In the genomic region with DNA sequence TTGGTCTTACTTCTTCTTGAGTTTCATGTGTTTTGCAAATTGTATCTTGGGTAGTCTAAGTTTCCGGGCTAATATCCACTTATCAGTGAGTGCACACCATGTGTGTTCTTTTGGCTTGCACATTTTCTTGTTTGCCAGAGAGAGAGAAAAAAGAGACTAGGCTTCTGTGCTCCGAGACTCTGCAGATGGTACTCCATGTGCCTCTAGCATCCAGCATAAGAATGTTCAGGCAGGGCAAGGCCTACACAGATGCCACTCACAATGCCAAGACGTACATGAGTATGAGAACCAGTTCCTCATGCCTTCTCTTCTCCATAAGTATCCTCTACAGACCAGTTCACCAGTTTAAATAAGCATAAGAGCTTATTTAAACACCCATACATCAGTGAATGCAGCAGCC, we compare ENCODE assay signal across 29 mouse cellular contexts. TPM values are rescaled to one million over a fixed set of nuclear protein-coding genes. Genes with fewer than 3 reads are reported as not detected.
DNase-seq lines count a peak whose midpoint lies in the region; ATAC-seq and TF ChIP-seq lines count a peak whose summit lies in the region.
"Had no signal": no experiment of that assay in that cellular context is flagged by ENCODE, and none has a peak within 500 bp of the region (broad histone marks: within the 10 kb centered on the region; RNA-seq: fewer than 3 reads in every experiment).

No protein-coding gene starts in this region.

- no peak for TF ChIP-seq CTCF in forebrain, postnatal 0 days (IDR thresholded peaks at IDR 0.05; ENCODE audit: low read depth)

- WGBS in forebrain, embryonic 13.5 days = 87% methylated on average over 3 of the region's 3 CpGs
- WGBS in forebrain, embryonic 11.5 days = 93% methylated on average over 3 of the region's 3 CpGs
- WGBS in forebrain, postnatal 0 days = 63% methylated on average over 3 of the region's 3 CpGs
- WGBS in intestine, embryonic 15.5 days = 84% methylated on average over 3 of the region's 3 CpGs

- H3K4me2 ChIP-seq in forebrain, embryonic 13.5 days = no peak overlapping the region
- no peak overlapping the region for H3K4me2 ChIP-seq in forebrain, embryonic 11.5 days (ENCODE audit: low read depth, low read length, severe bottlenecking)
- no peak overlapping the region for H3K4me2 ChIP-seq in forebrain, postnatal 0 days (ENCODE audit: low read depth)
- H3K4me2 ChIP-seq in intestine, embryonic 15.5 days (replicated peaks) = no peak overlapping the region
- H3K4me2 ChIP-seq: embryonic facial prominence, embryonic 12.5 days; embryonic facial prominence, embryonic 15.5 days; heart, embryonic 13.5 days; hindbrain, embryonic 14.5 days had no signal

- no peak overlapping the region for H3K9ac ChIP-seq in forebrain, embryonic 13.5 days
- no peak overlapping the region for H3K9ac ChIP-seq in forebrain, embryonic 11.5 days (ENCODE audit: low read length)
- H3K9ac ChIP-seq in forebrain, postnatal 0 days = no peak overlapping the region
- H3K9ac ChIP-seq in intestine, embryonic 15.5 days = no peak overlapping the region
- H3K9ac ChIP-seq: embryonic facial prominence, embryonic 12.5 days; embryonic facial prominence, embryonic 15.5 days; heart, embryonic 13.5 days; hindbrain, embryonic 14.5 days had no signal

- H3K4me3 ChIP-seq in forebrain, embryonic 13.5 days = no peak overlapping the region
- no peak overlapping the region for H3K4me3 ChIP-seq in forebrain, embryonic 11.5 days (ENCODE audit: low read depth, low read length)
- H3K4me3 ChIP-seq in forebrain, postnatal 0 days (ENCODE audit: low read depth, low read length) = no peak overlapping the region
- no peak overlapping the region for H3K4me3 ChIP-seq in intestine, embryonic 15.5 days (replicated peaks)
- H3K4me3 ChIP-seq: embryonic facial prominence, embryonic 12.5 days; embryonic facial prominence, embryonic 15.5 days; heart, adult 2 months; heart, embryonic 10.5 days; heart, embryonic 13.5 days had no signal

- no peaks in the 10 kb centered on the region for H3K9me3 ChIP-seq in forebrain, embryonic 13.5 days (replicated peaks)
- H3K9me3 ChIP-seq in forebrain, embryonic 11.5 days (ENCODE audit: control insufficient read depth, low read length) = no peaks in the 10 kb centered on the region
- H3K9me3 ChIP-seq in forebrain, postnatal 0 days (ENCODE audit: low read length) = no peaks in the 10 kb centered on the region
- no peaks in the 10 kb centered on the region for H3K9me3 ChIP-seq in intestine, embryonic 15.5 days
- H3K9me3 ChIP-seq: embryonic facial prominence, embryonic 12.5 days; embryonic facial prominence, embryonic 15.5 days; heart, embryonic 10.5 days; heart, embryonic 13.5 days had no signal

- ATAC-seq in forebrain, embryonic 13.5 days = peak; percentile 71; the same call in 1 of the 2 replicates
- no peak for ATAC-seq in forebrain, embryonic 11.5 days (replicated peaks; ENCODE audit: low FRiP score)
- peak; percentile 76 for ATAC-seq in forebrain, postnatal 0 days
- no peak for ATAC-seq in intestine, embryonic 15.5 days
- ATAC-seq: activated CD4-positive, CD25-positive, alpha-beta regulatory T cell, adult 4 months; hindbrain, postnatal 0 days; inflammation-experienced regulatory T-cells, adult 6 months had no signal

- H3K4me1 ChIP-seq in forebrain, embryonic 13.5 days = peaks cover 16% of the 10 kb centered on the region
- no peaks in the 10 kb centered on the region for H3K4me1 ChIP-seq in forebrain, embryonic 11.5 days (replicated peaks; ENCODE audit: control insufficient read depth, insufficient read depth, low read length)
- no peaks in the 10 kb centered on the region for H3K4me1 ChIP-seq in forebrain, postnatal 0 days (ENCODE audit: insufficient read depth)
- H3K4me1 ChIP-seq in intestine, embryonic 15.5 days (replicated peaks) = no peaks in the 10 kb centered on the region
- H3K4me1 ChIP-seq: embryonic facial prominence, embryonic 12.5 days; embryonic facial prominence, embryonic 15.5 days; heart, embryonic 13.5 days had no signal

- H3K27me3 ChIP-seq in forebrain, embryonic 13.5 days = no peaks in the 10 kb centered on the region
- H3K27me3 ChIP-seq in forebrain, embryonic 11.5 days (ENCODE audit: control insufficient read depth, insufficient read depth, low read length) = no peaks in the 10 kb centered on the region
- no peaks in the 10 kb centered on the region for H3K27me3 ChIP-seq in forebrain, postnatal 0 days (ENCODE audit: insufficient read depth, low read length)
- H3K27me3 ChIP-seq in intestine, embryonic 15.5 days (replicated peaks) = no peaks in the 10 kb centered on the region
- H3K27me3 ChIP-seq: embryonic facial prominence, embryonic 12.5 days; embryonic facial prominence, embryonic 15.5 days; heart, embryonic 13.5 days had no signal

- no peak overlapping the region for H3K27ac ChIP-seq in forebrain, embryonic 13.5 days
- no peak overlapping the region for H3K27ac ChIP-seq in forebrain, embryonic 11.5 days (ENCODE audit: low read depth, low read length)
- H3K27ac ChIP-seq in forebrain, postnatal 0 days (ENCODE audit: low read depth, low read length) = no peak overlapping the region
- no peak overlapping the region for H3K27ac ChIP-seq in intestine, embryonic 15.5 days
- H3K27ac ChIP-seq: embryonic facial prominence, embryonic 12.5 days; embryonic facial prominence, embryonic 15.5 days; heart, adult 2 months; heart, embryonic 10.5 days; heart, embryonic 13.5 days; hindbrain, embryonic 14.5 days; hindbrain, postnatal 0 days had no signal

- no peak for DNase-seq in forebrain, embryonic 11.5 days (ENCODE audit: low spot score)
- DNase-seq in layer of hippocampus, adult 11-12 months (ENCODE audit: low spot score) = peak; percentile 21
- no peak for DNase-seq in layer of hippocampus, postnatal 25 days (ENCODE audit: extremely low spot score in 1 of 2, low spot score in 1 of 2)
- peak; percentile 27 for DNase-seq in brain, adult 2 months (ENCODE audit: low read depth, low spot score)
- peak; percentile 51 for DNase-seq in forebrain, postnatal 0 days
- no peak for DNase-seq in kidney, adult 18-20 months
- DNase-seq: adrenal gland, adult 8-10 months; adrenal gland, postnatal 25 days; cerebellum, adult 11 months; cerebellum, adult 2 months; cerebellum, adult 9-11 months; cerebellum, postnatal 25 days; gastrocnemius, postnatal 10 days; gastrocnemius, postnatal 36 days; heart, adult 2 months; heart, postnatal 14 days; heart, postnatal 4 days had no signal

- H3K36me3 ChIP-seq in forebrain, embryonic 13.5 days (ENCODE audit: poor library complexity, severe bottlenecking) = no peaks in the 10 kb centered on the region
- H3K36me3 ChIP-seq in forebrain, embryonic 11.5 days (ENCODE audit: control insufficient read depth, insufficient read depth, low read length) = no peaks in the 10 kb centered on the region
- no peaks in the 10 kb centered on the region for H3K36me3 ChIP-seq in forebrain, postnatal 0 days (ENCODE audit: insufficient read depth)
- no peaks in the 10 kb centered on the region for H3K36me3 ChIP-seq in intestine, embryonic 15.5 days
- H3K36me3 ChIP-seq: embryonic facial prominence, embryonic 12.5 days; embryonic facial prominence, embryonic 15.5 days; heart, embryonic 10.5 days; heart, embryonic 13.5 days had no signal

RNA-seq across cellular contexts. Expression of gene Chrna7, which starts 47.8 kb away (rescaled TPM):
- polyA plus RNA-seq in forebrain, embryonic 13.5 days (2015; fragmentation: Nextera tagmentation; extraction: Ambion mirVana) = 5.0 and 5.4 TPM in 2 replicates
- polyA plus RNA-seq in forebrain, embryonic 11.5 days (2014; fragmentation: Nextera tagmentation; extraction: Ambion mirVana) = 4.0 and 5.1 TPM in 2 replicates
- total RNA-seq in layer of hippocampus, postnatal 25 days (2021) = 10 to 100 TPM; 42.1 to 48.6 TPM
- total RNA-seq in forebrain, postnatal 0 days (2014; rRNA removed) = 22.3 and 25.2 TPM in 2 replicates
- 2.1 and 6.5 TPM in 2 replicates for polyA plus RNA-seq in forebrain, postnatal 0 days (2015; fragmentation: Nextera tagmentation; extraction: Ambion mirVana)
- polyA plus RNA-seq in intestine, embryonic 15.5 days (2015; fragmentation: Nextera tagmentation; extraction: Ambion mirVana) = 1.3 and 1.6 TPM in 2 replicates
- total RNA-seq: common myeloid progenitor, adult 5-6 weeks; granulocyte monocyte progenitor cell, adult 5-6 weeks; heart, adult 2 months; heart, postnatal 14 days had no signal
- polyA plus RNA-seq: activated CD4-positive, CD25-positive, alpha-beta regulatory T cell, adult 4 months; inflammation-experienced regulatory T-cells, adult 6 months had no signal

Comparison
In these comparisons a context has a peak if more than half of its experiments do, and no peak if none do; other contexts are left out.
1. ATAC-seq: peak in forebrain, embryonic 13.5 days (single experiment) and forebrain, postnatal 0 days (single experiment); none in forebrain, embryonic 11.5 days (single experiment) and intestine, embryonic 15.5 days (single experiment).
2. DNase-seq: peak in layer of hippocampus, adult 11-12 months (single experiment), brain, adult 2 months (single experiment) and forebrain, postnatal 0 days (single experiment); none in forebrain, embryonic 11.5 days (single experiment), layer of hippocampus, postnatal 25 days (0 of 2) and kidney, adult 18-20 months (single experiment).